Mouse (Mus musculus): ENCODE data around the gene Chrm3. TPM values are rescaled to one million over a fixed set of nuclear protein-coding genes. Genes with fewer than 3 reads are reported as not detected.

Gene Chrm3
- total RNA-seq, 1 experiment from 2014 or later = not detected

DNA sequence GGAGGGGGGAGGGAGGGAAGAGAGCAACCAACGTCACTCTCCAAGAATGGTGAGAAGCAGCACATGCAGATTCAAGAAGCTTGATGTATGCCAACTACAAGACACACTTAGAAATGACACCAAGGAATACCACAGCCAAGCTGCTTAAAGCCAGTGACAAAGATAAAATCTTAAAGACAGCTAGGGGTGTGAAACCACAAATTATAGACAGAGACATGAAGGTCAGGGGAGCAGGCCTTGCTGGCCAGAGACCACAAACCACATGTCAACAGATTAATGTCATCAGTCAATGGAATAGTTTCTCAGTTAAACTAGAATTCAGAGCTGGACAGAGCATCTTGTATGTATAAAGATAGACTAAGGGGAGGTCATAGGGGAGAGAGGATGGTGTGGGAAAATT is 341.4 kb downstream of the Chrm3 start:
- peak; percentile 75 for ATAC-seq (replicated peaks; ENCODE audit: low read depth, poor library complexity, severe bottlenecking)

GRCm38 (mm10) chr13:10002916-10003315 is 357.7 kb downstream of the Chrm3 start:
- no peak for ATAC-seq (replicated peaks; ENCODE audit: low read depth, poor library complexity, severe bottlenecking)

DNA sequence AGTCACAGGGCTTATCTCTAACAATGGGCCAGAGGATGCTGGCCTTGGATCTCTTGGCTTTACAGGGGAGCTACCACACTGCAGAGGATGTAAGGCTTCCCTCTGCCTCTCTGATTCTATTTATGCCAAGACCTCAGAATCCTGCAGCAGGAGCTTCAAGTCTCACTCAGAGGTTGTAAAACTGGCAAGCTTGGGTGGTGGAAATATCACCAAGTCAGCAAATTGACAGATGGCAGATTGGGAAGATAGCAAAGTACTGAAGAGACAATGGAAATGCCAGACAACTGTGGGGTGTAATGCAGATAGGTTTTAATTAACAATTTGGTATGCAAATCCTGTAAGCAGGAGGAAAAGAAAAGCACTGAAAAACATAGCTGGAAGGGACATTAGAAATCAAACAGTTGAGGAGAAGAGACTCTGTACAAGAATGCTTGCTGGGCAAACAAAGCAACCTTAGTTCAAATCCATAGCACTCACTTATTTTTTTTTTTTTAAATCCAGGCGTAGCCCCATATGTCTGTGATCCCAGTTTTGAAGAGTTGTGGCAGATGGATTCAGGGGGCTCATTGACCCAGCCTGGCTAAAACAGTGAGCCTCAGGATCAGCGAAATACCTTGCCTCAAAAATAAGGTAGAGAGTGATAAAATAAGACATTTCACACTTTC is 362.9 kb downstream of the Chrm3 start:
- no peak for ATAC-seq (replicated peaks; ENCODE audit: low read depth, poor library complexity, severe bottlenecking)

GRCm38 (mm10) chr13:9995852-9996251 is 364.8 kb downstream of the Chrm3 start:
- ATAC-seq (replicated peaks; ENCODE audit: low read depth, poor library complexity, severe bottlenecking) = peak; percentile 56

- no peak for ATAC-seq (replicated peaks; ENCODE audit: low read depth, poor library complexity, severe bottlenecking)
Measured at GRCm38 (mm10) chr13:9993571-9993970, 367.1 kb downstream of the Chrm3 start.

- ATAC-seq (replicated peaks; ENCODE audit: low read depth, poor library complexity, severe bottlenecking) = no peak
Measured at GRCm38 (mm10) chr13:9992640-9993039, 368.0 kb downstream of the Chrm3 start.

- peak; percentile 73 for ATAC-seq (replicated peaks; ENCODE audit: low read depth, poor library complexity, severe bottlenecking)
Measured at GRCm38 (mm10) chr13:9985648-9986047, 375.0 kb downstream of the Chrm3 start.

DNA sequence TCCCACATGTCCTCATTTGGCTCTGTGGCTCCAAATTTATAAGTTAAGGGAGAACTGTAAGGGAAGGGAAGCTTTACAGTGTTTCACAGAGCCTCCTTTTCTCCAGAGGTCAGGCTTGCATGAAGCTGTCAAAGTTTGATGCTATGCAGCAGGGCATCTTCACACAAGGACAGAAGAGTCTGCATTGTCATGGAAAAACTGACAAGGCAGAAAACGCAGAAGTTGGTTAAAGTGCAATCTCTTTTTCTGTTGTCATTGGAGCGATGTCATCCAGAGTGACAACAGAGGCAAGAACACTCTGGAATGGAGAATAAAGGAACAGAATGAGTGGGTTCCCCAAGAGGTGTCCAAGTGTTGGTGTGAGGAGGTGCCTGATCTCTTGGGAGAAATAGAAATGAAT is 377.4 kb downstream of the Chrm3 start:
- ATAC-seq (replicated peaks; ENCODE audit: low read depth, poor library complexity, severe bottlenecking) = 0 out of 2 replicates have a peak, but pooled peaks have one; percentile 24

GRCm38 (mm10) chr13:9977699-9978098 is 382.9 kb downstream of the Chrm3 start:
- no peak for ATAC-seq (replicated peaks; ENCODE audit: low read depth, poor library complexity, severe bottlenecking)

- 0 out of 2 replicates have a peak, but pooled peaks have one; percentile 32 for ATAC-seq (replicated peaks; ENCODE audit: low read depth, poor library complexity, severe bottlenecking)
Measured at GRCm38 (mm10) chr13:9973742-9974321, 386.8 kb downstream of the Chrm3 start.

DNA sequence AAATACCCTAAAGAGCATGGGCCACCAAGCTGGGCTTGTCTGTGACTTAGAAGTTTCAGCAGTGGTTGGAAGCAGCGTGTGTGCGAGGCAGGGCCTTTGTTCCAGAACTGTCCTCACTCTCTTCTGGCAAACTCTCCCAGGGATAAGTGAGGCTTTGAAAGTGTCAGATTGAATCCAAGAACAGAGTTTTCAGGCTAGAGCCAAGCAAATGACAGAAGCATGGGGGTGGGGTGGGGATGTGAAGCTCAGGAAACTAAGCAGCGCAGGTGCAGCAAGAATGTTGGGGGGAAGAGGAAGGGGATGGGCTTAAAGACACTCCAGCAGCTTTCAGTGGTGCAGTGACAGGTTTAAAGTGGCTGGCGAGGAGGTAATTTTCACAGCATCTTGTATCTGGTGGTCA is 388.8 kb downstream of the Chrm3 start:
- no peak for ATAC-seq (replicated peaks; ENCODE audit: low read depth, poor library complexity, severe bottlenecking)

DNA sequence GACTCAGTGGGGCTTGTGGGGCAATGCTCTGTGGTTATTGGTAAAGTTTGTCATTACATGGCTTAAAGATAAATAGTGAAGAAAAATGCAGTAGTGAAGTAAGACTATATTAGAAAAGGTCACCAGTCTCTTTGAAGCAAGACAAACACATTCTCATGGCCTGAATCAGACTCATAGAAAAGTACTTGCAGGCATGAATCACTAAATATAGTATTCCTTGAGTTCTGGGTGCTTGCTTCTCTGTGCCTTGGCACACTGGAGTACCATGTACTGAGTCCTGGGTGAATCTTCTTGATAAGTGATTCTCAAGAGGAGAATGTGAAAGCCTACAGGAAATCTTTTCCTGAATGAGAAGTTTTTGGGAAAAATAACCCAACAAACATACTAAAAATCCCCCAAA is 408.0 kb downstream of the Chrm3 start:
- no peak for ATAC-seq (replicated peaks; ENCODE audit: low read depth, poor library complexity, severe bottlenecking)

- no peak for ATAC-seq (replicated peaks; ENCODE audit: low read depth, poor library complexity, severe bottlenecking)
Measured at GRCm38 (mm10) chr13:9951376-9951775, 409.3 kb downstream of the Chrm3 start.

GRCm38 (mm10) chr13:9949091-9949490 is 411.6 kb downstream of the Chrm3 start:
- no peak for ATAC-seq (replicated peaks; ENCODE audit: low read depth, poor library complexity, severe bottlenecking)

- ATAC-seq (replicated peaks; ENCODE audit: low read depth, poor library complexity, severe bottlenecking) = no peak
Measured at GRCm38 (mm10) chr13:9940186-9940585, 420.5 kb downstream of the Chrm3 start.

- ATAC-seq (replicated peaks; ENCODE audit: low read depth, poor library complexity, severe bottlenecking) = peak; percentile 95
Measured at GRCm38 (mm10) chr13:9938798-9939485, 421.7 kb downstream of the Chrm3 start.

DNA sequence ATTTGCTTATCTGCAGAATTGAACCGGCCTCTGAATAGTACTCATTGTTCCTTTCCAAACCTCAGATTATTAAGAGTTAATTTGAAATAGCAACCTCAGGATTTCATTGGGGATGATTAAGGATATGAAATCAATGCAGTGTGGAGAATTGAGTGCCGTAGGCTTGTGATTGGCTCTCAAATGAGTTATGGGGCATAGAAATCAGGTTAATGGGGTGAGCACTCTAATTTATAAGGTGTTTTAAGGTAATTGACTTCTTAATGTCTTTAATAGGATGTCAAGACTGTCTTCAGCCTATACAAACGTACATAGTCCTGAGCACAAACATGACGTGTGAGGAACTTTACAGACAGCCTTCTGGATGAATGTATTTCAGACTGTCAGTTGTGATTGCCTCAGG is 427.9 kb downstream of the Chrm3 start:
- no peak for ATAC-seq (replicated peaks; ENCODE audit: low read depth, poor library complexity, severe bottlenecking)

DNA sequence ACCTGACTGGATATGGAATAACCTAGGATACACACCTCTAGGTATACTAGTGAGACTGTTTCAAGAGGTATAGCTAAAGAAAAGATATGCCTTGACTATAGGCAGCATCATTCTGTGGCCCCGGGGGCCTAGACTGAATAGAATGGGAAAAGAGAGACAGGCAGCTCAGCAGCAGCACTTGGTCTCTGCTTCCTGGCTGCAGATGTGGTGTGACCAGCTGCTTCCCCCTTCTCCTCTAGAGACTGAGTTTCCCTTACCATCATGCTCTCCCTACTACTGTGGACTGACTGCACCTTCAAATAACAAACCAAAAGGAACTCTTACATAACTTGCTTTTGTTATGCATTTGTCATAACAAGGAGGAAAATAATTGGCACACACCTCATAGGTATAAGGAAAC is 430.0 kb downstream of the Chrm3 start:
- peak; percentile 62 for ATAC-seq (replicated peaks; ENCODE audit: low read depth, poor library complexity, severe bottlenecking)

DNA sequence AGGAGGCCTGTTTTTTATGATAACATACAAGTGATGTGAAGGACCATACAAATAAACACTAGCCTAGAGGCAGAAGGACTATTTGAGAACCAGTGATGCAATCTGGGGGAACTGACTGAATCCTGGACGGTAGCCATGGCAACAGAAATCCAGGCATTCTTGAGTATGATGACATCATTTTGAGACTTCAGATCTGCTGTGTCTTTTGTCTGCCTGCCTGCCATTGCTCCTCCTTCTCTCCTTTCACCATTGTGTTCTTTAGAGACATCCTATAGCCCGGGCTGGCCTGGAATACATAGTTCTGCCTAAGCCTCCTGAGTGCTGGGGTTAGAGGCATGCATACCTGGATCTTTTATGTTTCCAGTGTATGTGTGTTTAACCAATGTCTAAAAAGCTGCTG is 430.7 kb downstream of the Chrm3 start:
- ATAC-seq (replicated peaks; ENCODE audit: low read depth, poor library complexity, severe bottlenecking) = 0 out of 2 replicates have a peak, but pooled peaks have one; percentile 22

- ATAC-seq (replicated peaks; ENCODE audit: low read depth, poor library complexity, severe bottlenecking) = no peak
Measured at GRCm38 (mm10) chr13:9921150-9921549, 439.5 kb downstream of the Chrm3 start.

- ATAC-seq (replicated peaks; ENCODE audit: low read depth, poor library complexity, severe bottlenecking) = no peak
Measured at GRCm38 (mm10) chr13:9912697-9913096, 447.9 kb downstream of the Chrm3 start.

Data from common myeloid progenitor, adult 5-6 weeks (primary cell).